Comparison of ENCODE assay signal across 8 mouse cellular contexts in the genomic region with DNA sequence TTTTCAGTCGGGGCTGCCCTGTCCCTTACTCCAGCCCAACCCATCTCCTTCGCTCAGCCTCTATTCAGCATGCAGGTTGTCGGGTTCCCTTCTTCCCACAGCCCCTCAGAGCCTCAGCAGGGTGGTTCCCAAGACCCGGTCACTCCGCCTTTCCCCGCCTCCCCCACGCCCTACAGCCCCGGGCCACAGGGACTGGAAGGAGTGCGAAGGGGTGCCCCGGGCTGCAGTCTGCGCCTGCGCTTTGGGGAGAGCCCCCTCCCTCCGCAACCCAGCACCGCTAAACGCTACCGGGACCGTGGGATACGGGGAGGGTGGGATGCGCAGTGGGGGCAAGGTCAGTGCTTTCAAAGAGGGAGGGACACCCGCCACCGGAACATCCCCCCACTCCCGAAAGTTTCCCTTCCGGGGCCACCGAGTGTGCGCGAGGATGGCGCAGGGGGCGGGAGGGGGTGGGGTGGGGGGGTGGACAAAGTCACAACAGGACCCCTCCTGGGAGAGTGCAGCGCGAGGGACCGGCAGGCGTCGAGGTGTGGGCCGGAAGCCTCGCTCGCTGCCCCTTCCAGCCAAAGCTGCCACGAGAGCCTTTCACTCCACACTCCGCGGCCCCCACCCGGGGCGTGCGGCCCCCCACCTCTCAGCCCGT. TPM values are rescaled to one million over a fixed set of nuclear protein-coding genes. Genes with fewer than 3 reads are reported as not detected.
DNase-seq lines count a peak whose midpoint lies in the region; ATAC-seq and TF ChIP-seq lines count a peak whose summit lies in the region.

No protein-coding gene starts in this region.

- H3K4me1 ChIP-seq in G1E (ENCODE audit: insufficient read depth, low read depth, low read length) = peaks cover 31% of the 10 kb centered on the region
- peaks cover 22% of the 10 kb centered on the region for H3K4me1 ChIP-seq in forebrain, embryonic 14.5 days (ENCODE audit: control insufficient read depth, insufficient read depth, low read length)

- no peak for ATAC-seq in G1E (ENCODE audit: extremely low read depth, insufficient number of reproducible peaks, low FRiP score, poor library complexity, severe bottlenecking)
- peak; percentile 79 for ATAC-seq in forebrain, embryonic 14.5 days
- ATAC-seq in inflammation-experienced regulatory T-cells, adult 6 months = no peak

- H3K9ac ChIP-seq in forebrain, embryonic 14.5 days (ENCODE audit: low read length) = peak overlapping the region; percentile 78

- peak; percentile 39 for DNase-seq in G1E (ENCODE audit: low spot score)
- peak; percentile 37 for DNase-seq in brain, embryonic 18.5 days (ENCODE audit: low read depth, low spot score)
- peak; percentile 68 for DNase-seq in forebrain, embryonic 14.5 days (ENCODE audit: low spot score)
- DNase-seq in heart, postnatal 14 days = peak; percentile 75 to 78
- peak; percentile 35 to 42 for DNase-seq in layer of hippocampus, adult 8-10 months (ENCODE audit: low spot score in 2 of 2)
- DNase-seq in lung, postnatal 14 days = peak; percentile 74
- DNase-seq in retina, embryonic 14.5 days (ENCODE audit: low spot score) = peak; percentile 68

- peaks cover 15% of the 10 kb centered on the region for H3K36me3 ChIP-seq in G1E (replicated peaks)
- H3K36me3 ChIP-seq in forebrain, embryonic 14.5 days (ENCODE audit: control insufficient read depth, insufficient read depth, low read length) = 0 out of 2 replicates have a peak, but pooled peaks cover 3% of the 10 kb centered on the region

- no peak for TF ChIP-seq CTCF in G1E (IDR thresholded peaks at IDR 0.05; ENCODE audit: low read depth, low read length)

- H3K9me3 ChIP-seq in G1E (replicated peaks) = no peaks in the 10 kb centered on the region
- no peaks in the 10 kb centered on the region for H3K9me3 ChIP-seq in forebrain, embryonic 14.5 days (replicated peaks; ENCODE audit: control insufficient read depth, low read length)

- intact Hi-C loops in heart, postnatal 14 days (cut with DNase I) = loop anchor here (2.0 to 5.0 kb wide), 2 partner anchors 14 to 35 kb away; no protein-coding TSS in a partner anchor

- H3K27me3 ChIP-seq in G1E (ENCODE audit: insufficient read depth, low read length) = peaks cover 20% of the 10 kb centered on the region
- H3K27me3 ChIP-seq in forebrain, embryonic 14.5 days (replicated peaks; ENCODE audit: control insufficient read depth, insufficient read depth, low read length) = no peaks in the 10 kb centered on the region

- under 1% methylated on average over 34 of the region's 43 CpGs for WGBS in forebrain, embryonic 14.5 days

- H3K4me3 ChIP-seq in G1E (ENCODE audit: low read depth, low read length) = peak overlapping the region; percentile 77
- peak overlapping the region; percentile 87 for H3K4me3 ChIP-seq in forebrain, embryonic 14.5 days (ENCODE audit: low read depth, low read length)

- peak overlapping the region; percentile 88 for H3K27ac ChIP-seq in forebrain, embryonic 14.5 days (ENCODE audit: low read depth, low read length)

- H3K4me2 ChIP-seq in forebrain, embryonic 14.5 days (ENCODE audit: low read length) = peak overlapping the region; percentile 60

RNA-seq across cellular contexts. Expression of a gene that starts 0.5 kb away (rescaled TPM):
- total RNA-seq in G1E (2014; fragmentation: Nextera tagmentation) (16.1 and 18.7 TPM in 2 replicates), G1E (2017) (0.58 and 0.60 TPM in 2 replicates)
- polyA plus RNA-seq in G1E (2012) = 15.2 and 17.2 TPM in 2 replicates
- 9.1 and 12.4 TPM in 2 replicates for polyA plus RNA-seq in forebrain, embryonic 14.5 days (2014; fragmentation: Nextera tagmentation; extraction: Ambion mirVana)
- total RNA-seq in heart, postnatal 14 days (2021) = 10 to 100 TPM; 11.2 to 13.6 TPM
- total RNA-seq in layer of hippocampus, adult 8-10 months (2022) = 10 to 100 TPM; 15.5 to 24.3 (median 19.8) TPM
- polyA plus RNA-seq in inflammation-experienced regulatory T-cells, adult 6 months (2017; shearing (Covaris generic)) = 1 to 10 TPM in 1 of 3 experiments, under 1 TPM in 2; 0.10 to 1.9 (median 0.78) TPM

RNA-seq across cellular contexts. Expression of a gene that starts 17.4 kb away (rescaled TPM):
- total RNA-seq in G1E (2014; fragmentation: Nextera tagmentation) = 10.3 and 13.2 TPM in 2 replicates
- 8.6 and 10.8 TPM in 2 replicates for total RNA-seq in G1E (2017)
- polyA plus RNA-seq in G1E (2012) = 10.0 and 10.5 TPM in 2 replicates
- 22.4 and 25.4 TPM in 2 replicates for polyA plus RNA-seq in forebrain, embryonic 14.5 days (2014; fragmentation: Nextera tagmentation; extraction: Ambion mirVana)
- total RNA-seq in heart, postnatal 14 days (2021) = 1 to 10 TPM; 3.9 to 4.9 TPM
- 1 to 10 TPM; 4.9 to 6.1 (median 5.3) TPM for total RNA-seq in layer of hippocampus, adult 8-10 months (2022)
- 10 to 100 TPM; 16.9 to 30.8 (median 30.6) TPM for polyA plus RNA-seq in inflammation-experienced regulatory T-cells, adult 6 months (2017; shearing (Covaris generic))
